Mouse (Mus musculus) right cerebral cortex, postnatal 4 days (tissue): ENCODE measurements at regions not wholly inside any gene's neighbourhood (a gene's known extent, or its start where the extent isn't known, plus 50 kb on each side); places are given as distances from the start of the nearest gene placed in this dataset.

Experiments
- DNase-seq: peaks from one replicate; pipeline ENCODE4 v3.0.0-alpha.2; 2022

- no peak for DNase-seq
Observed at GRCm38 (mm10) chr2:80998296-80998695, 381.3 kb downstream of the Nup35 start.

- no peak for DNase-seq
Observed at GRCm38 (mm10) chr2:81007071-81007470, 390.0 kb downstream of the Nup35 start.

- DNase-seq = no peak
Observed at GRCm38 (mm10) chr2:81023620-81024019, 406.6 kb downstream of the Nup35 start.
